8 mouse cellular contexts compared by ENCODE assay signal in genomic region chrX:95957461-95957860, GRCm38 (mm10). TPM values are rescaled to one million over a fixed set of nuclear protein-coding genes. Genes with fewer than 3 reads are reported as not detected.
DNase-seq lines count a peak whose midpoint lies in the region; ATAC-seq and TF ChIP-seq lines count a peak whose summit lies in the region.
"Not testable (repeated sequence)": the region's sequence is repeated elsewhere in the genome, so short reads cannot be mapped to it uniquely, and the experiment has no call there.

No protein-coding gene starts in this region.

- not testable (repeated sequence) for TF ChIP-seq RAD21 in CH12.LX (IDR thresholded peaks at IDR 0.05; ENCODE audit: low read depth, low read length)

- H3K4me3 ChIP-seq in CH12.LX (replicated peaks in 1 of 3; ENCODE audit: low read depth in 2 of 3, low read length in 2 of 3, poor library complexity in 1 of 3) (peak overlapping the region; percentile 41 to 71 (median 53)), macrophage (ENCODE audit: inconsistent target) (peak overlapping the region; percentile 64)
- peak overlapping the region; percentile 19; the same call in 1 of the 2 replicates for H3K4me3 ChIP-seq in forebrain, embryonic 11.5 days (ENCODE audit: low read depth, low read length)
- peak overlapping the region; percentile 65 for H3K4me3 ChIP-seq in heart, embryonic 15.5 days
- peak overlapping the region; percentile 57 for H3K4me3 ChIP-seq in intestine, embryonic 15.5 days (replicated peaks)
- peak overlapping the region; percentile 52 for H3K4me3 ChIP-seq in limb, embryonic 14.5 days (replicated peaks; ENCODE audit: low read length)
- peak overlapping the region; percentile 58 for H3K4me3 ChIP-seq in neural tube, embryonic 15.5 days (replicated peaks)

- H3K9ac ChIP-seq in CH12.LX (ENCODE audit: insufficient read depth, low read depth): peak overlapping the region; percentile 44; the same call in 1 of the 2 replicates
- H3K9ac ChIP-seq in forebrain, embryonic 11.5 days (ENCODE audit: low read length); intestine, embryonic 15.5 days; limb, embryonic 14.5 days (ENCODE audit: low read depth, low read length, severe bottlenecking): not testable (repeated sequence)
- H3K9ac ChIP-seq in heart, embryonic 15.5 days: peak overlapping the region; percentile 14; the same call in 1 of the 2 replicates
- peak overlapping the region; percentile 10; the same call in 1 of the 2 replicates for H3K9ac ChIP-seq in neural tube, embryonic 15.5 days (replicated peaks)

- H3K27ac ChIP-seq in CH12.LX (ENCODE audit: insufficient read depth, low read depth); forebrain, embryonic 11.5 days (ENCODE audit: low read depth, low read length); intestine, embryonic 15.5 days; limb, embryonic 14.5 days (replicated peaks; ENCODE audit: low read depth, low read length): not testable (repeated sequence)
- peak overlapping the region; percentile 24; the same call in 1 of the 2 replicates for H3K27ac ChIP-seq in heart, embryonic 15.5 days
- H3K27ac ChIP-seq in macrophage: 0 out of 2 replicates have a peak overlapping the region, but pooled peaks have one; percentile 7
- peak overlapping the region; percentile 63 for H3K27ac ChIP-seq in neural tube, embryonic 15.5 days (replicated peaks)

- peak; percentile 21; the same call in 1 of the 2 replicates for ATAC-seq in forebrain, embryonic 11.5 days (replicated peaks; ENCODE audit: low FRiP score)
- not testable (repeated sequence) for ATAC-seq in heart, embryonic 15.5 days (replicated peaks; ENCODE audit: insufficient number of reproducible peaks, insufficient read depth, low FRiP score, low read depth); limb, embryonic 14.5 days (ENCODE audit: low FRiP score, low read depth)
- peak; percentile 23; the same call in 1 of the 2 replicates for ATAC-seq in intestine, embryonic 15.5 days
- ATAC-seq in neural tube, embryonic 15.5 days (ENCODE audit: low FRiP score): peak; percentile 39

- H3K27me3 ChIP-seq in CH12.LX (replicated peaks); forebrain, embryonic 11.5 days (ENCODE audit: control insufficient read depth, insufficient read depth, low read length); heart, embryonic 15.5 days; intestine, embryonic 15.5 days (replicated peaks); limb, embryonic 14.5 days (ENCODE audit: control insufficient read depth, insufficient read depth, low read length); neural tube, embryonic 15.5 days (replicated peaks): not testable (repeated sequence)

- dilution Hi-C loops in CH12.LX (cut with MboI; ENCODE audit: extremely low pct_ligation_motif_present, extremely low pct_unique_long_range_greater_than_20kb, low sequenced_read_pairs): not testable (repeated sequence)

- H3K4me1 ChIP-seq in CH12.LX (ENCODE audit: control insufficient read depth in 1 of 2, insufficient read depth in 2 of 2); forebrain, embryonic 11.5 days (replicated peaks; ENCODE audit: control insufficient read depth, insufficient read depth, low read length); heart, embryonic 15.5 days (replicated peaks); intestine, embryonic 15.5 days (replicated peaks); limb, embryonic 14.5 days (ENCODE audit: control insufficient read depth, insufficient read depth, low read length); neural tube, embryonic 15.5 days: not testable (repeated sequence)

- peak overlapping the region; percentile 44; the same call in 1 of the 2 replicates for H3K4me2 ChIP-seq in CH12.LX (ENCODE audit: insufficient read depth, low read depth, poor library complexity, severe bottlenecking)
- peak overlapping the region; percentile 42 for H3K4me2 ChIP-seq in forebrain, embryonic 11.5 days (ENCODE audit: low read depth, low read length, severe bottlenecking)
- H3K4me2 ChIP-seq in heart, embryonic 15.5 days: peak overlapping the region; percentile 62
- peak overlapping the region; percentile 51 for H3K4me2 ChIP-seq in intestine, embryonic 15.5 days (replicated peaks)
- peak overlapping the region; percentile 41 for H3K4me2 ChIP-seq in limb, embryonic 14.5 days (replicated peaks; ENCODE audit: low read depth, low read length, severe bottlenecking)
- H3K4me2 ChIP-seq in neural tube, embryonic 15.5 days: peak overlapping the region; percentile 55

- 45% methylated on average over 11 of the region's 11 CpGs for WGBS in forebrain, embryonic 11.5 days
- WGBS in heart, embryonic 15.5 days: 31% methylated on average over 11 of the region's 11 CpGs
- WGBS in intestine, embryonic 15.5 days: 41% methylated on average over 11 of the region's 11 CpGs
- WGBS in limb, embryonic 14.5 days: 41% methylated on average over 11 of the region's 11 CpGs
- 51% methylated on average over 11 of the region's 11 CpGs for WGBS in macrophage (ENCODE audit: missing documents)
- WGBS in neural tube, embryonic 15.5 days: 33% methylated on average over 11 of the region's 11 CpGs

- H3K9me3 ChIP-seq in CH12.LX (replicated peaks; ENCODE audit: low read length); forebrain, embryonic 11.5 days (ENCODE audit: control insufficient read depth, low read length); heart, embryonic 15.5 days (replicated peaks); intestine, embryonic 15.5 days; limb, embryonic 14.5 days (ENCODE audit: control insufficient read depth, low read length); neural tube, embryonic 15.5 days (replicated peaks): not testable (repeated sequence)

- in situ Hi-C loops in CH12.LX (cut with MboI; ENCODE audit: low pct_ligation_motif_present, low pct_unique_long_range_greater_than_20kb, low sequenced_read_pairs): not testable (repeated sequence)

- not testable (repeated sequence) for TF ChIP-seq EP300 in CH12.LX (IDR thresholded peaks at IDR 0.05; ENCODE audit: low read length)

- peaks cover 13% of the 10 kb centered on the region for H3K79me2 ChIP-seq in CH12.LX (replicated peaks; ENCODE audit: control insufficient read depth, extremely low read depth, insufficient read depth, poor library complexity, severe bottlenecking)
- H3K79me2 ChIP-seq in macrophage (ENCODE audit: inconsistent target): not testable (repeated sequence)

- not testable (repeated sequence) for TF ChIP-seq CTCF in CH12.LX (conservative IDR thresholded peaks at IDR 0.05 in 1 of 2, IDR thresholded peaks at IDR 0.05 in 1 of 2; ENCODE audit: low read depth in 2 of 2, low read length in 2 of 2)

- TF ChIP-seq POLR2A in CH12.LX (IDR thresholded peaks at IDR 0.05; ENCODE audit: low read depth, low read length); limb, embryonic 14.5 days (IDR thresholded peaks at IDR 0.05; ENCODE audit: borderline replicate concordance, extremely low read depth, insufficient read depth, insufficient read length): not testable (repeated sequence)

- peak; percentile 12 for DNase-seq in CH12.LX (ENCODE audit: extremely low read depth)
- DNase-seq in cerebellum, postnatal 10 days: peak; percentile 11 to 31
- not testable (repeated sequence) for DNase-seq in forebrain, embryonic 11.5 days (ENCODE audit: low spot score); limb, embryonic 14.5 days (ENCODE audit: low spot score)

- peaks cover 3 to 22% of the 10 kb centered on the region in 2 experiments for H3K36me3 ChIP-seq in CH12.LX (replicated peaks in 1 of 2; ENCODE audit: control insufficient read depth in 1 of 2, insufficient read depth in 1 of 2, low read length in 1 of 2)
- not testable (repeated sequence) for H3K36me3 ChIP-seq in forebrain, embryonic 11.5 days (ENCODE audit: control insufficient read depth, insufficient read depth, low read length); heart, embryonic 15.5 days; intestine, embryonic 15.5 days; limb, embryonic 14.5 days (ENCODE audit: control insufficient read depth, insufficient read depth, low read length); macrophage (ENCODE audit: inconsistent target); neural tube, embryonic 15.5 days

RNA-seq across cellular contexts. Expression of gene Las1l, which starts 0.7 kb away (rescaled TPM):
- total RNA-seq in CH12.LX (2012; rRNA removed) (33.1 and 37.5 TPM in 2 replicates), CH12.LX (2014; rRNA removed) (31.9 and 33.5 TPM in 2 replicates)
- polyA plus RNA-seq in CH12.LX (2012; ENCODE audit: insufficient read length, low read depth) (108 and 119 TPM in 2 replicates), macrophage (2018) (11.8 to 22.0 TPM (median 21.4 TPM) in 3 replicates)
- 47.5 and 48.6 TPM in 2 replicates for polyA plus RNA-seq in forebrain, embryonic 11.5 days (2014; fragmentation: Nextera tagmentation; extraction: Ambion mirVana)
- 49.7 and 54.8 TPM in 2 replicates for polyA plus RNA-seq in heart, embryonic 15.5 days (2015; fragmentation: Nextera tagmentation; extraction: Ambion mirVana)
- polyA plus RNA-seq in intestine, embryonic 15.5 days (2015; fragmentation: Nextera tagmentation; extraction: Ambion mirVana): 60.0 and 68.2 TPM in 2 replicates
- polyA plus RNA-seq in limb, embryonic 14.5 days (2012; rRNA removed): 21.9 and 25.3 TPM in 2 replicates
- 34.5 and 37.1 TPM in 2 replicates for polyA plus RNA-seq in limb, embryonic 14.5 days (2014; fragmentation: Nextera tagmentation; extraction: Ambion mirVana)
- 10 to 100 TPM in 23 of 26 experiments, 1 to 10 TPM in 3; 8.7 to 37.5 (median 25.9) TPM for total RNA-seq in macrophage (2018; cell fraction: chromatin; rRNA removed)
- 10 to 100 TPM in 20 of 26 experiments, 1 to 10 TPM in 6; 7.5 to 14.3 (median 10.7) TPM for total RNA-seq in macrophage (2018; cell fraction: cytosol; rRNA removed)
- 10 to 100 TPM in 14 of 26 experiments, 1 to 10 TPM in 12; 6.4 to 29.1 (median 11.9) TPM for total RNA-seq in macrophage (2018; cell fraction: nucleus; rRNA removed)
- 108 and 120 TPM in 2 replicates for polyA plus RNA-seq in neural tube, embryonic 15.5 days (2015; fragmentation: Nextera tagmentation; extraction: Ambion mirVana)
